Mouse (Mus musculus) hindbrain, embryonic 10.5 days (tissue): ENCODE results near the gene Magi2. TPM values are rescaled to one million over a fixed set of nuclear protein-coding genes. Genes with fewer than 3 reads are reported as not detected.

ENCODE experiments used
- DNase-seq: peaks from one replicate; pipeline ENCODE4 v3.0.0-alpha.2; 2017; ENCODE audit warnings: low spot score
- H3K27ac ChIP-seq: fragments of 300-500 bp; sonication (generic); 2 replicates; pipeline ENCODE4 v1.5.1; 2016; ENCODE audit warnings: mild to moderate bottlenecking, moderate library complexity
- H3K27me3 ChIP-seq: fragments of 300-500 bp; sonication (generic); 2 replicates; pipeline ENCODE4 v1.6.1; 2016; ENCODE audit warnings: mild to moderate bottlenecking; ENCODE audit not compliant: poor library complexity, insufficient read depth, severe bottlenecking
- H3K36me3 ChIP-seq: fragments of 300-500 bp; sonication (generic); 2 replicates; pipeline ENCODE4 v1.6.1; 2016; ENCODE audit warnings: mild to moderate bottlenecking, moderate library complexity
- H3K4me1 ChIP-seq: fragments of 300-500 bp; sonication (generic); replicated peaks from 2 replicates; pipeline ENCODE4 v1.6.1; 2016; ENCODE audit warnings: mild to moderate bottlenecking
- H3K4me3 ChIP-seq: fragments of 300-500 bp; sonication (generic); 2 replicates; pipeline ENCODE4 v1.5.1; 2016; ENCODE audit warnings: mild to moderate bottlenecking, moderate library complexity
- H3K9me3 ChIP-seq: fragments of 300-500 bp; sonication (generic); 2 replicates; pipeline ENCODE4 v1.6.1; 2016; ENCODE audit warnings: mild to moderate bottlenecking, moderate library complexity
- WGBS: fragments of 180-500 bp; shearing (Covaris S2); methylation state at CpG from one replicate; pipeline ENCODE4 v1.1.7; 2016; 5-methylcytosine and 5-hydroxymethylcytosine counted together
- polyA plus RNA-seq: library from polyadenylated mRNA; unstranded; fragments of >200 nt; fragmentation: Nextera tagmentation; extraction: Ambion mirVana; gene quantifications from 2 replicates; pipeline ENCODE4 v1.2.1, GENCODE M21; 2016

Gene Magi2
- polyA plus RNA-seq, 1 experiment from 2014 or later, result 9.9 TPM

DNA sequence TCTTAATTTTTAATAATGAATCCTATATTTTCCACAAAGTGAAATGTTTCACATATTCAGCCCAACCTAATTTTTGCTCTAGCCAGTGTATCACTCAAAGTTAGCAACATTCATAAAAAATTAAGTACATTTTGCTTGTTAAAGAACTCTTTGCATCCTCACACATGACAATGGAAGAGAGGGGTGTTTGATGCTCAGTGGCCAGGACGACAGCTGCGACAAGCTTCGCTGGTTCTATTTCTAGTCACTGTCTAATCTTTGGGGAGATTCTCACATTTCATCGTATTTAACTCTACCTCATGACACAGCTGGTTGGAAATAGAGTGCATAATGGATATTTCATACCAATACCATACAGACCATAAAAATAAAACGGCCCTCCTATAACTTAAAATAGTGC, 1379.7 kb downstream of the Magi2 start:
- Histone ChIP-seq H3K4me3 (no peak overlapping the region), H3K4me1 (peaks cover 12% of the 10 kb centered on the region), H3K27me3 (no peaks in the 10 kb centered on the region), H3K27ac (no peak overlapping the region), H3K36me3 (no peaks in the 10 kb centered on the region), H3K9me3 (no peaks in the 10 kb centered on the region)
- 86% methylated on average over 5 of the region's 5 CpGs for WGBS
- DNase-seq, result no peak

DNA sequence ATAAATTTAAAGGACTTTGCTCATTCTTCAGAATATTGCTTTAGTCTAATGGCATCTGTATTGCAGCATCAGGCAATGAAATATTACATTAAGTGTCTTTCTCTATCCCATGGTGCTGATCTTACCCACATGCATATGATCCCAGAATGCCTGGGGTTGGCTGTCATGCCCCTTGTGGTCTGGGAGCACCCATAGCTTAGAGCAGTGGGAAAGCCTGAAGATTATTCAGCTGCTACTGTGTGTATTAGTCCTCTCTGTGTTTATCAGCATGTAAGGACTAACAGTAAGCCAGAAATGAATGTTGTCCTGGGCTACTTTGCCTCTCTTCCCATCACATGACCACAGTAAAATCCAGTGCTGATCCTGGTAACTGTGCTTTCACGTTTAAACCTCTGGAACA, 1380.7 kb downstream of the Magi2 start:
- DNase-seq, result no peak
- WGBS, result 69% methylated on average over 1 of the region's 1 CpGs
- no peaks in the 10 kb centered on the region for H3K27me3 ChIP-seq
- no peaks in the 10 kb centered on the region for H3K9me3 ChIP-seq
- peaks cover 12% of the 10 kb centered on the region for H3K4me1 ChIP-seq
- no peak overlapping the region for H3K4me3 ChIP-seq
- no peak overlapping the region for H3K27ac ChIP-seq
- no peaks in the 10 kb centered on the region for H3K36me3 ChIP-seq

DNA sequence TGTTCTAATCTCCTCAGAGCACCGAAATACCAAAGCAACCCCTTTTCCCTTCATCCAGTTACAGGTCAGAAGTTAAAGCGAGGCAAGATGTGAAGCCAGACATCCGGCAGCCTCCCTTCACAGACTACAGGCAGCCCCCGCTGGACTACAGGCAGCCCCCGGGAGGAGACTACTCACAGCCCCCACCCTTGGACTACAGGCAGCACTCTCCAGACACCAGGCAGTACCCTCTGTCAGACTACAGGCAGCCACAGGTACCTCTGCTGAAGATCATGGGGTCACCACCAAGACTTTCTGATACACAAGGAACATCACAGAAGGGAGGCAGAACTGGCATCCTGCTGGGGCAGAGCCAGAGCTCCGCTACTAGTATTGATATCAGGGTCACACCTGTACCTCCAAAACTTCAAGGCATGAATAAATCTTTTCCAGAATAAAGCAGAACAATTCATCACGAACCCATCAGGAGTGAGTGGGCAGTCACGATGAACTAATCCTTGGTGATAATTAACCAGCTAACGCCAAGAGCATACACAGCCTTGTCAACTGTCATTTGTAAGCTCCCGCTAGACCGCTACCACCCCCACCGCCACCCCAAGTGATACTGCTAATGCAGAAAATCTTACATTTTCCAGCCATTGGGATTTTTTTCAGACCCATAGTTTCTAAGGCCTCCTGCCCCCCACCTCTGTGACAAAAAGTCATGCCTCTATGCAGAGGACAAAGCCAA, 1382.5 kb downstream of the Magi2 start:
- Histone ChIP-seq H3K36me3 (no peaks in the 10 kb centered on the region), H3K27me3 (no peaks in the 10 kb centered on the region), H3K4me3 (no peak overlapping the region), H3K9me3 (no peaks in the 10 kb centered on the region), H3K27ac (no peak overlapping the region), H3K4me1 (peaks cover under 1% of the 10 kb centered on the region)
- no peak for DNase-seq
- WGBS, result 88% methylated on average over 12 of the region's 12 CpGs

DNA sequence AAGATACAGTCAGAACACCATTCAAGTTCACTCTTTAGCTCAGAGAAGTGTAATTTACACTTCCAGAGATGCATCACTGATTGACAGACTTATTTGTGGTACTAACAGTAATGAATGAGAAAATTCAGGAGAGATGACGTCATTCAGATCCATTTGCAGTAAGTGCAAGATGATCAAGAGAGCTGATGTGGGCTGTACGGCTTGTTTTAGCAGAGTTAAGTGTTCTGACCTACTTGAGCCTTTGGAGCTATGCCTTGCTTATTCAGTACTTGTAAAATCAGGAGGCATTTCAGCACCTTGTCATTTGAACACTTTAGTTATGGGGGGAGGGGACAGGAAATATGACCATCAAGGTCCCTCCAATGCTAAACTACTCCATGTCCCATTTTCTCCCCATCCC, 1383.8 kb downstream of the Magi2 start:
- DNase-seq, result no peak
- H3K27me3 ChIP-seq, result no peaks in the 10 kb centered on the region
- H3K36me3 ChIP-seq, result no peaks in the 10 kb centered on the region
- H3K4me1 ChIP-seq, result no peaks in the 10 kb centered on the region
- H3K9me3 ChIP-seq, result no peaks in the 10 kb centered on the region
- WGBS, result 86% methylated on average over 2 of the region's 2 CpGs
- H3K27ac ChIP-seq, result no peak overlapping the region
- H3K4me3 ChIP-seq, result no peak overlapping the region

DNA sequence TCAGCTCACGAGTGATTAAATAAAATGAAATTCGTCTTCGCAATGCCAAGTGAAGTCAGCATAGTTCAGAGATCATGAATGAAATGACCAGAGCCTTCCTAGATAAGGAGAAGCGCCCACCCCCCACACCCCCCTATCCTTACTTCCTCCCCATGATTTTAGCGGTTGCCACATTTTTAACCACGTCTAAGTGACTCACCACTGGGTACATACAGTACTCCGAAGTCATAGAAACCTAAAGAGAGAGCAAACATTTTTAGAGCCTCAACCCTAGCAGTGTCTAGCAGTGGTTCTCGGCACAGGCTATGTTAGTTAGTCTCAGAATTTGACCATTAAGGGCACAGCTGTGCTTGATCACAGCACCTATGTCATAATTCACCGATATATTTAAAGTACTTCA, 1385.8 kb downstream of the Magi2 start:
- H3K36me3 ChIP-seq, result no peaks in the 10 kb centered on the region
- no peak overlapping the region for H3K4me3 ChIP-seq
- no peaks in the 10 kb centered on the region for H3K27me3 ChIP-seq
- H3K9me3 ChIP-seq, result no peaks in the 10 kb centered on the region
- no peak for DNase-seq
- 91% methylated on average over 9 of the region's 9 CpGs for WGBS
- H3K4me1 ChIP-seq, result no peaks in the 10 kb centered on the region
- H3K27ac ChIP-seq, result no peak overlapping the region

DNA sequence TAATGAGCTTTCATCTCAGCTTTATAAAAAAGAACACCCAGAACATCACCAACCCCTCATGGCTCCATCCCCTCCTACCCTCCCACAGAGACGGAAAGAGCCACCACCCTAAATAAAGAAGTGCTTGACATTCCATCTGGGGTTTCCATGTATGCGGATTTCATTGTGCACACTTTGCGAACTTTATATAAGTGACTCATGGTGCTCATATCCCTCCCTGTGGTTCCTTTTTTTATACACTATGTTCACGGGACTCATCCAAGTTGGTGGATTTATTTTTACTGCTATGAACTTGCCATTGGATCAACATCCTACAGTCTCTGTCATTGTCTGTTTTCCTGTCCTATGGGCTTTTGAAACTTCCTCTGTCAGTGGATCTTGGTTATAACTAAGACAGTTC, 1388.1 kb downstream of the Magi2 start:
- H3K4me3 ChIP-seq, result no peak overlapping the region
- WGBS, result 87% methylated on average over 4 of the region's 4 CpGs

DNA sequence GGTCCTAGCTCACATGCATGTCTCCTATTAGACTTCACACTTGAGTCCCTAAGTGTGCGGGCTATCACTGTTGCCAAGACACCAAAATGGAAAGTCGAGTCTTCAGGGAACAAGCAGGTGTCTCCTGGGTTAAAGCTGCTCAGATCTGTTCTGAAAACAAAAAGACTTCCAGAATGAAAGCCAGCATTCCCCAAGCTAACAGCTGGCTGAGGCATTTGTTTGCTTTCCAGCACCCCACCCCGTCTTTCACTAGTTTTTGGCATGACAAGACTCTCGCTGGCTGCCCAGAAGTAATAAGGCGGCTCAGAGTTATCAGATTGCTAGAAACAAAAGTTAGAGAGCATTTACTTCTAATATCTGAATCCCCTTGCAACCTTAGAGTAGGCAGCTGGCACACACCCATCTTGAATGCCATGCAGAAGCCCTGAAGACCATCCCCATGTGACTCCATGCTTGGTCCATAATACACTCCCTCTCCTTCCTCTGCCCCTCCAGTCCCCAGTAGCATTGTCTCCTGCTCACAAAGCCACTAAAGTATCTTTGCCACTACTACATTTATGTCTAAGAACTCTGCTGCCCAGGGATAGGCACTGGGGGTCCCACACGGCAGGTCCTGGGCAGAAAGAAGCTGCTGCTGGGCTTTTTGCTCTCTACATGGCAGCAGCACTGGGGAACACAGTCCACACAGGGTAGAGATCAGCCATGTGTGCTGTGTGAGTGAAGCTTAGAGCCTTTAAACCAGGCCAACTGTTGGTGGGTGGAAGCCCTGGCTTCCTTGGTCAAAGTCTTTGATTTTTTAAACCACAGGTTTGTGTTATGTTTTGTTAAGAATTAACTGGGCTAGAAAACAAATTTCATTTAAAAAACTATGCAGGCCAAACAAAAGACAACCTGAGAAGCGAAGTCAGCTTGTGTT, 1394.0 kb downstream of the Magi2 start:
- Histone ChIP-seq H3K4me3 (no peak overlapping the region), H3K27me3 (no peaks in the 10 kb centered on the region), H3K4me1 (peaks cover 7% of the 10 kb centered on the region; the same call in 1 of the 2 replicates), H3K27ac (no peak overlapping the region), H3K36me3 (no peaks in the 10 kb centered on the region), H3K9me3 (no peaks in the 10 kb centered on the region)
- DNase-seq, result no peak
- WGBS, result 84% methylated on average over 7 of the region's 7 CpGs

More for the DNA sequence above, 1388.1 kb downstream of the Magi2 start:
- H3K4me1 ChIP-seq, result no peaks in the 10 kb centered on the region
- no peaks in the 10 kb centered on the region for H3K27me3 ChIP-seq
- no peak for DNase-seq
- H3K36me3 ChIP-seq, result no peaks in the 10 kb centered on the region
- H3K9me3 ChIP-seq, result no peaks in the 10 kb centered on the region
- no peak overlapping the region for H3K27ac ChIP-seq

DNA sequence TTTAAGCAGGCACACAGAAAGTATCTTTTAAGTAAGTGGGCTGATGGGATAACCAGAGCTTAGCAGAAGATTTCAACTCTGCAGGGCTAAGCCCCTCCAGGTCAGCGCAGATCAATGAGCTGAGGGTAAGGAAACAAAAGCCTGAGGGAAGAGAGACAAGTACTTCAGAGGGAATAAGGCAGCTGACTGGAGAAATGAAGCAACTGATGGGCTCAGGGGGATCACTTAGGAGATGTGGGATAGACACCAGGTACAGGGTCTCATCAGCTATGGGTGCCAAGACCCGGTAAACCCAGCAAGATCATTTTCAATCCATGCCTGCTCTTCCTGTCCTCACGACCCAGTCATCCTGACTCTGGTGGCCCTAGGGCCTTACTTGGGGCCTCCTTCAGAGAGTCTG, 1395.6 kb downstream of the Magi2 start:
- WGBS, result 75% methylated on average over 3 of the region's 3 CpGs
- H3K9me3 ChIP-seq, result no peaks in the 10 kb centered on the region
- H3K27me3 ChIP-seq, result no peaks in the 10 kb centered on the region
- DNase-seq, result no peak
- H3K4me1 ChIP-seq, result peaks cover 7% of the 10 kb centered on the region; the same call in 1 of the 2 replicates
- no peaks in the 10 kb centered on the region for H3K36me3 ChIP-seq
- H3K27ac ChIP-seq, result no peak overlapping the region
- H3K4me3 ChIP-seq, result no peak overlapping the region

DNA sequence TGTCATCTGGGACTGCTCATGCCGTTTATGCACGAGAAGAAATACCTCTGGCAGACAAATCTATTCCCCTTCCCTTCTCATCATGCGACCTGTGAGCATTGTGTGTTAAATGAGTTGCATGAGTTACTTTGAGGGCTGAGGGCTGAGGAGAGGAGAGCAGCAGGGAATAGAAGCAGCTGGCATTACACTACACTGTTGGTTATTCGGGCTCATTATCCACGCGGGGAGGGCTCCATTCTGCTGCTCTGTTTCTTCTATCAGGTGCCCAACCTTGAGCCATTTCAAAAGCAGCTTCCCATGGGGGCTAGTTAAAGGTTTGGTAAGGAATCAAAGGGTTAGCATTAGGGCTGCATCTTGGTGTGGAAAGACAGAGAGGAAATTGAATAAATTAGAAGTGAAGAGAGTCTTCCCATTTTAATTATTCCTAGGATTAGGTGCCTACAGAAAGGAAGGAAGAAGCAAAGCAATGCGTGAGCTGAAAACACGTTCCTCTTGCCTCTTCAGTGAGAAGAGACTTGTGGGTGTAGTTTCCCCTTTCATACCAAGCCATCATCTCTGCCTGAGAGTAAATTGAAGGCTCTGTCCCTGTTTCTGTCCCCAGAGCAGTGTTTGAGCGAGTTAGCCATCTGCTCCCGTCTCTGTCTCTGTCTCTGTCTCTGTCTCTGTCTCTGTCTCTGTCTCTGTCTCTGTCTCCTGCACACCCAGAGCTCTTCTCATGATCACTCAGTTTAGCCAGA, 1396.2 kb downstream of the Magi2 start:
- no peak overlapping the region for H3K27ac ChIP-seq
- no peaks in the 10 kb centered on the region for H3K9me3 ChIP-seq
- DNase-seq, result no peak
- no peak overlapping the region for H3K4me3 ChIP-seq
- H3K4me1 ChIP-seq, result peaks cover 7% of the 10 kb centered on the region; the same call in 1 of the 2 replicates
- 60% methylated on average over 10 of the region's 10 CpGs for WGBS
- no peaks in the 10 kb centered on the region for H3K27me3 ChIP-seq
- no peaks in the 10 kb centered on the region for H3K36me3 ChIP-seq

DNA sequence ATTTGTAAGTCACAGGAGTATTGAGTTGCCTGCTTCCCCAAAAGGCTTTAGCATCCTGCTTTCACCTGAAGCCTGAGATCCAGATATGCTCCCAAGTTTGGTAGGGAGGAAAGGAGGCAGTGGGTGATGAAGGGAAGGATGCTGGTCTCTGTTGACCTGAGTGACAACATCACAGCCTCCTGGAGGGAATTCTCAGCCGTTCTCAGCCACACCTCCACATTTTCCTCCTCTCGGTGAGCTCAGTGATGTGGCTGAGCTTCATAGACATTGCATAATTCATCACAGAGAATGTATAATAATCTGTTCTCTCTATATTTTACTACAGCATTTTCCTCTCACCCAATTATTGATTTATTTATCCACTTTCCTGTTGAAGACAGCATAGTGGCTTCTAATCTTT, 1398.3 kb downstream of the Magi2 start:
- DNase-seq, result no peak
- Histone ChIP-seq H3K4me3 (no peak overlapping the region), H3K36me3 (no peaks in the 10 kb centered on the region), H3K9me3 (no peaks in the 10 kb centered on the region), H3K27ac (no peak overlapping the region), H3K27me3 (no peaks in the 10 kb centered on the region), H3K4me1 (peaks cover 7% of the 10 kb centered on the region; the same call in 1 of the 2 replicates)
- WGBS, result 79% methylated on average over 2 of the region's 2 CpGs

DNA sequence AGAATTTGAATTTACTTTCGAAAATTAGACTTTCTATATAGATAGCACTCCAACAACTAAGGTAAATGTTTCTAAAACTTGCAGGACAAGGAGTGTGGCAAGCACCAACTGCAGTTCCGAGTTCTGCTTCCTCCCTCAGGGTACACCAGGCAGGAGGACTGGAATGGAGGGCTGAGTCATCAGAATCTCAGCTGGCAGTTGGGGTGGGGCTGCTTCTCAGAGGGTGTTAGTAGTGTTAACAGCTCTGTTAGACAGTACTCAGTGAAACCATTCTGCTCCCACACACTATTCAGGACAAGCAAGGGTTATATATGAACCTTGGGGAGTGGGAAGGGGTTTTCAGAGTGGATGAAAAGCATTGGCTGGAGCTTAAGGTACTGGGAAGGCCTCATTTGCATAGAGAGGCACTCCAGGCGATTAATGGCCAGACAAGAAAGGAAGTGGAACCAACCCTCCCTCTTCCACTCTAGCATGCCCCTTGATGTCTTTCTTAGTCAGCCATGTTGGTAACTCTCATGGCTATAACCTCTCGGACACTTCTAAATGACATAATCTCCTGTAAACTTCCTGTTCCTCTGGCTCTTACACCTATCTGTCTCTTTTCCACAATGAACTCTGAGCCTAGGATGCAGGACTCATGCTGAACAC, 1402.2 kb downstream of the Magi2 start:
- no peak overlapping the region for H3K4me3 ChIP-seq

DNA sequence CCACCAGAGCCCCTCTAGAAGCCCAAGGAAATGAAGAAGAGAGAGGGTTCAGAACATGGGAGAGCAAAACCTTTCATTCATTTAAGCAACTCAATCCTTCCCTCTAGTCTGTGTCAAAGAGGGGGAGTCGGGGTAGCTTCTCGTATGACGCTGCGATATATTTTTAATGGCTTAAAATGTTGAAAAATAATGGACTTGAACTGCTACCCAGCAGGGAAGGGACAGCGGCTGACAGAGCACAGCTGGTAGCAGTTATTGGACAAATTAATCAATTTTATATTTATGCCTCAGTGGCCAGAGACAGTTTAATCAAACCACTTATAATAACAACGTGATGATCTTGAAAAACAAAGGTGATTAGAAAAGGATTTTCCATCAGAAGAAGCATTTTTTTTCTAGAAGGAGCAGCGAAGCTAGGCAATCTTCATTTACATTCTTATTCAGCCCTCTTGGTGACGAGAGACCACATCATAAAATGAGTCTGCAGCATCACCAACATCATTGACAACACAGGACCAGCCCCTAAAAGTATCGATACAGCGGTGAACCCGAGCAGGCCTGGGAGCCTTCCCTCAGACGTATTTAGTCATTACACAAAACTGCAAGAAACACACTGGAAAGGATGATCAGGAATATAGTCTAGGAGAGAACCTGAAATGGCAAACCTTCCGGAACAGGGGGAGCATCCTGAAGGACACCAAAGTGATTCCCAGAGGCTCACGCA, 1407.4 kb downstream of the Magi2 start:
- Histone ChIP-seq H3K27me3 (no peaks in the 10 kb centered on the region), H3K4me3 (no peak overlapping the region), H3K36me3 (no peaks in the 10 kb centered on the region), H3K27ac (no peak overlapping the region), H3K4me1 (no peaks in the 10 kb centered on the region), H3K9me3 (no peaks in the 10 kb centered on the region)
- DNase-seq, result no peak
- 84% methylated on average over 14 of the region's 14 CpGs for whole genome bisulfite sequencing

More for the DNA sequence above, 1402.2 kb downstream of the Magi2 start:
- no peak overlapping the region for H3K27ac ChIP-seq
- H3K36me3 ChIP-seq, result no peaks in the 10 kb centered on the region
- no peaks in the 10 kb centered on the region for H3K4me1 ChIP-seq
- no peaks in the 10 kb centered on the region for H3K9me3 ChIP-seq
- DNase-seq, result no peak
- 67% methylated on average over 4 of the region's 4 CpGs for WGBS
- no peaks in the 10 kb centered on the region for H3K27me3 ChIP-seq
